Mouse (Mus musculus): ENCODE measurements around the gene Pnpo.

Pnpo gene

DNA sequence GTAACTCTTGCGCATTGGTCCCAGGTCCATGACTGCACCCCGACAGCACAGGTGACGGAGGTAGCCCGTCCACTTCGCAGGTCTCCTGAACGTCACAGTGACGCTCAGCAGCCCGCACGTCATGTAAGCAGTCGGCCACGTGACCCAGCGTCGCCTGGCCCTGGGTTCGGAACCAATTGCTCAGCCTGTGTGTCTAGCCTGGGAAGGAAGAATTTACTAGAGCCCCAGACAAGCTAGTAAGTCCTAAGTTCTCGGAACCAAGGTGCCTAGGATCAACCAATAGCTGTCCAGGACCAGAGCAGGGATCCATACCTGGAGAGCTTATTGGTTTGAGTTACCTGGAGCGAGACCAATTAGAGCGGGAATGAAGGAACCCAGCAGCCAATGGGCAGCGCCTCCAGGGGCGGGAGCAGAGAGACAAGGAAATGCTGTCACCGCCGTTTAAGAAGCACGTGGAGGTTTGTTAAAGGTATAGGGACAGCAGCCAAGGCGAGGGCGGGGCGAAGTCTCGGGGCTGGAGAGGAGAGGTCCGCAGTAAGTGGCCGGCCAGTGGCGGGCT, at the start of gene Pnpo:
Gene Pnpo, minus strand, starts transcription at position 241 of the 559 bp plus-strand sequence.
- DNase-seq (ENCODE audit: low spot score) = peak; percentile 86

- DNase-seq (ENCODE audit: low spot score) = no peak
Measured at GRCm38 (mm10) chr11:96992722-96993311, 49.0 kb upstream of the Pnpo start.

- no peak for DNase-seq (ENCODE audit: low spot score)
Measured at GRCm38 (mm10) chr11:96991501-96991900, 47.7 kb upstream of the Pnpo start.

- DNase-seq (ENCODE audit: low spot score) = no peak
Measured at GRCm38 (mm10) chr11:96987873-96988655, 44.3 kb upstream of the Pnpo start.

DNA sequence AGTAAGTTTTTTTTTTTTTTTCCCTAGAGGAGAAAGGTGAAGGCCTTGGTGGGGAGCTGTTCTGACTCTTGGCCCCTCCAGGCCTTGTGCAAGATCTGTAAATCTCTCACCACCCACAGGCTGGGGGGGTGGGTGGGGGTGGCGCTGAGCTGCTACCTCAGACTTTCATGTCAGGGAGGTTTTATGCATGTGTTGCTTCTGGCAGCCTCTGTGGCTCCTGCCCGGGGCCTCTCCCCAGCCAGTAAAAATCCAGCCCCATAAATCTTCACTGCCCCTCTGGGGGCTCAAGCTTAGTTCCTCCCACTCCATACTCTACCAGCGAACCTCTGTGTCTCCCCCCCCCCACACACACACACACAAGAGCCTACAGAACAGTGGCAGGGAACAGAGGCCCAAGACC, 42.7 kb upstream of the Pnpo start:
- DNase-seq (ENCODE audit: low spot score) = no peak

DNA sequence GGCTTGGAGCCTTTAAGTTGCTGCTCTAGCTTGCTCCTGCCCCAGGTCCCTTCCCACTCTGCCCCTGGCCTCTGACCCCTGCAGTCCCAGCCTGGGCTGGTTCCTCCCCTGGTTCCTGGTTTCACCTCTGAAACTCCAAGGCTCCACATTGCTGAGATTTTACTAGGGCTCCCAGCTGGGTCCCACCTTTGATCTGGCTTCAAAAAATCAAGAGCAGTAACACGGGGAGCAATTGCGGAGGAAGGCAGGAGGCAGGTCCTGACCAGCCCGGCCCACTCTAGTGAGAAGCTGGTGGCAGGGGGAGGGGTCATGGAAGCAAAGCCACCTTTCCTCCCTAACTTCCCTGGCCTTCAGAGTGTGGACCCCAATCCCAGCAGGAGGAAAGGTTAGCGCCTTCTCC, 41.1 kb upstream of the Pnpo start:
- no peak for DNase-seq (ENCODE audit: low spot score)

DNA sequence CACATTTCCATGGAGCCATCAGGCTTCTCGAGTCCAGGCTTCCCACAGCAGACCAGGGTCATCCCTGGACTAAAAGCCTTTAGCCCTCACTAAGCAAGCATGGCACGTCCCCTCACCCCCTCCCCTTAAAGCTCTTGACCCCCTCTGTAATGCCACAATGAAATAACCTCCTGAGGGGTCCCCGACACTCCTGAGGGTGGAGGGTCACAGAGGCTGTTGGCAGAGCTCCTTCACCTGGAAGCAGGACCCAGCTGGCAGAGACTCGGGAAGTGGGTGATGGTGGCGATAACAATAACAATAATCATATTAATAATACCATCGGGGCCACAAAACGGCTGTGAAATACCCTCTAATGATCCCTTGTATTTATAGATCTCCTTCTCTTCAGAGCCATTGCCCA, 39.1 kb upstream of the Pnpo start, which contains the start of gene Sp2:
Gene Sp2, minus strand, starts transcription at position 101 of the 400 bp plus-strand sequence.
- no peak for DNase-seq (ENCODE audit: low spot score)

DNA sequence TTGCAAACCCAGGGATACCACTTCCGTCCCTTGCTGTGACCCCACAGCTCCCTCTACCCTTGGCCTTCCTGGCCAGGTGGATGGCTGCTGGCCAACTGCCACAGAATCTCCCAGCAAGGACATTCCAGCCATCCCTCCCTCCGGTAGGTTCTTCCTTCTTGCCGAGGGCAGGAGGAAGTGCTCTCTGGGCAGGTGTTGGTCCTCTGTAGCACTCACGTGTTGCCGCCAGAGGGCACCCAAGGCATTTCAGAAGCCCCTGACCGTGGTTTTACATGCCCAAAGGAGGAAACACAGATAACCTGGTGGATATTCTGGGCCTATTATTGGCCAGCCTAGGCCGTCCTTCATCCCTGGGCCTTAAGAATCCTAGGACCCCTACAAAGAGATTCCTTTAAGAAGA, 38.6 kb upstream of the Pnpo start:
- DNase-seq (ENCODE audit: low spot score) = peak; percentile 79

DNA sequence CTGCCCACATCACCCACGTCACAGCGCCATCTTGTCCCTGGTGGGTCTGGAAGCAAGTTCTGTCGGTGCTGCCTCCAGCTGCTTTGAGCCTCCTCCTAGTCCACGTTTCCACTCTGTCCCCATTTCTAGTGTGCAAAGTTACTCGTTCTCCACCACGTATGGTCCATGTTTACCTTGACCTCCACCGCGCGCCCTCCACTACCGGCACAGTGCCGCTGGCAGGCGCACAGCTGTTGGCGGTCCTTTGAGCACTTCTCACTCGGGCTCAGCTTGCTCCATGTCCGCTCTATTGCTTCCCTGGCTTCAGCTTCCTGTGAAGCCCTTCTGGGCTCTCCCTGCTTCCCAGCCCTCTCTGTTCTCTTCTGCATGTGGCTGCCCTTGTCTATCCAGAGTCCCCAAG, 37.7 kb upstream of the Pnpo start:
- DNase-seq (ENCODE audit: low spot score) = no peak

GRCm38 (mm10) chr11:96980021-96980420, 36.2 kb upstream of the Pnpo start:
- DNase-seq (ENCODE audit: low spot score) = no peak

DNA sequence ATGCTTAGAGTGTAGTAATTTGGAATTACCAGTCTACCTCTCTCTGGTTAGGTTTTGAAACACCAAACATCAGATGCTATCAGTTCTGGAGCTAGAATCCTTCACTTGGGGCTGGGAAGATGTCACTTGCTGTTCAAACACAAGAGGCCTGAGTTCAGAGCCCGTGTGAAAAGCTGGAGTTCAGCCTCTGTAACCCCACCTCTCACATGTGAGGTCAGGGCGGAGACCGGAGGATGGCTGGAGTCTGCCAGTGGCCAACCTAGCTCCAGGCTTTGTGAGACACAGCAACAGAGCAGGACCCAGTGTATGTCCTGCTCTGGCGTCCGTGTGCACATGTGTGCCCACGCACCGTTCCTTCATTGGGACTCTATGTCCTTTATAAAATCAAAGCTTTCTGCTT, 35.5 kb upstream of the Pnpo start:
- no peak for DNase-seq (ENCODE audit: low spot score)

GRCm38 (mm10) chr11:96978401-96979246, 34.8 kb upstream of the Pnpo start:
- DNase-seq (ENCODE audit: low spot score) = no peak

DNA sequence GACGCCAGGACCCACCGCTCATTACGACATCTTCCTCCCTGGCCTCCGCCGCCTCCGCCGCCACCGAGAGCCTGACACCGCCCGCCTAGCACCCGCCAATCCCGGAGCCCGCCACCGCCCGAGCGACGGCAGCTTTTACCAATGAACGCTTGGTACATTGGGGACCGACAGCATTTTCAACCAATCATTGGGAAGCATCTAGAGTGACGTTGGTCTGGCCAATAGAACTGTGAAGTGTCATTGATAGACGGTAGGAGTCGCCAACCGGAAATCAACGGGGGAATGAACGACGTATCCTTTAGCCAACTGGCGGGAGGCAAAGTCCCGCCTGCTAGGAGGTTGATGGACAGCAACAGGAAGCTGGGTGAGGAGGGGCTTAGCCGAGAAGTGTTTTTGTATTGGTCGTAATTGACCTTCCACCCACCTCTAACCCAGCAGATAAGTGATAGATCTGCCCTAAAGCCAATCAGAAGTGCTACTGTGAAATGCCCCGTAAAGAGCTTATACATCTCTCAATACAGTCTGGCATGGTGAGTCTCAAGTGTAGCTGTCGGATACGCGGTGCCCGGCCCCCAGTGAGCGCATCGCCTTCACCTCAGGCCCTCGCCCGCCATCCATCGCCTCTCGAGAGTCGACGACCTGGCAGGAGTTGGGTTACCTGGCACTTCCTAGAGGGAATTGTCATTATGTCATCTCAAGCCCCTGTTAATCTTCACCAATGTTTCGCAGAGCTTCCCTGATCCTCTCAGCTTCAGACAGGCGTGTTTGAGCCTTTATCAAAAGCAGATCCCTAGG, 34.0 kb upstream of the Pnpo start:
- peak; percentile 98 for DNase-seq (ENCODE audit: low spot score)

GRCm38 (mm10) chr11:96976911-96977591, 33.3 kb upstream of the Pnpo start:
- DNase-seq (ENCODE audit: low spot score) = peak; percentile 92

DNA sequence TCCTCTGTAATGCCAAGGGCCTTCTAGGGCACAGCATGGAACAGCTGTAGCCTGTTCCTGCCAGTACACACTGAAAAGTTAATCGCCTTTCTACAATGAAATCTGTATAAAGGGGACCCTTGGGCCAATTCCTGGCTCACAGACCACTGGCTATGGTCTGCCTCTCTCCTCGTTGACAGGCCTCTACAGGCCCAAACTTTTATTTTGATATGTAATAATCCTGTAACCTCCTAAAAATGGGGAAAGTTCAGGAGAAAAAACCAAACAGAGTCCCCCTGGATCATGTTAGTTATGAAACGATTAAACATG, 32.5 kb upstream of the Pnpo start:
- DNase-seq (ENCODE audit: low spot score) = no peak

DNA sequence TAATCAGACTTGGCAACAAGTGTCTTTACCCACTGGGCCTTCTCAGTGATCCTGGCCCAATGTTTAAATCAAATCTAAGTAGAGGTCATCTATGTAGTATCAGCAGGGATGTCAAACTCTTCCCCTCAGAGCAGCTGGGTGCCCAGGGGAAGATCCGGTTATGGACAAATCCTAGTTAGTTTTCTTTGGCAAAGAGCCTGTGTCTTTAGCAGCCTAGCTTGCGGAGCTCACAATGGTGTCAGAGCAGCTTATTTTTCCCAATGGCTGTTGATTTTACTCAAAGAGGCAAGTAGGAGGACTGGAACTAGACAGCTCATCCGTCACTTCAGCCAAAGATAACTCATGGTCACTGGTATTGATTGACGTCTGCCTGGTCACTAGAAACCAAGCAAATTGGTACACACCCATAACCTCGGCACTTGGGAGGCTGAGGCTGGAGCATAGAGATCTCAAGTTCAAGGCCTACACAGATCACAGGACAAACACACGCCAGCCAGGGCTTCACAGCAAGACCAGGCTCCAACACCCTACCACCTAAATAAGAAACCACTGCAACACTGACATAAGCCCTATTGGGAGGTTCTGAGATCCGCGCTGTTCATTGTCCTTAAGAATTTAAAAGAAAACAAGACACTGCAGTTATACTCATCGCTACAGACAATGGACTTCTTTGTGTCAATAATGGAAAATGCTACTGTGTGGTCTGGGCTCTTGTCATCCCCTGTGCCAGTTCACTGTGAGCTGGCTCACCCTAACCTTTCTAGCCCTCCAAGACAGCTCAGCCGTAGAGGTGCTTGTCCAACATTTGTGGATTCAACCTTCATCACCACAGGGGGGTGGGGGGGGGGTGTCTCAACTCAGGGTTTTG, 32.0 kb upstream of the Pnpo start:
- DNase-seq (ENCODE audit: low spot score) = no peak

DNA sequence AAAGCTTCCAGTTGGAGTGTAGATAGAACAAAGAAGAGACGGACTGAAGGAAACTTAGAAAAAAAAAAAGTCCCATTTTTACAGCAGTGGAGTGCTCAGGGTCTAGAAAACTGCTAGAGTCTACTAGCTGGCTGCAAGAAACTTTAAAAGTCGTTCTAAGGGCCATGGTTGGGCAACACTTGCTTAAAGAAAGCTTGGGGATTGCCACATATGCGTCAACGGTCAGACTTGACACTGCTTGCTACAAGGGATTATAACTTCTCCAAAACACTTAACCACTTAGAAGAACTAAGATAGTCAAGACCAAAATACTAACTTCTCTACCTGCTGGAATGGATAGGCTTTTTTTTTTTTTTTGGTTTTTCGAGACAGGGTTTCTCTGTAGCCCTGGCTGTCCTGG, 31.0 kb upstream of the Pnpo start:
- no peak for DNase-seq (ENCODE audit: low spot score)

DNA sequence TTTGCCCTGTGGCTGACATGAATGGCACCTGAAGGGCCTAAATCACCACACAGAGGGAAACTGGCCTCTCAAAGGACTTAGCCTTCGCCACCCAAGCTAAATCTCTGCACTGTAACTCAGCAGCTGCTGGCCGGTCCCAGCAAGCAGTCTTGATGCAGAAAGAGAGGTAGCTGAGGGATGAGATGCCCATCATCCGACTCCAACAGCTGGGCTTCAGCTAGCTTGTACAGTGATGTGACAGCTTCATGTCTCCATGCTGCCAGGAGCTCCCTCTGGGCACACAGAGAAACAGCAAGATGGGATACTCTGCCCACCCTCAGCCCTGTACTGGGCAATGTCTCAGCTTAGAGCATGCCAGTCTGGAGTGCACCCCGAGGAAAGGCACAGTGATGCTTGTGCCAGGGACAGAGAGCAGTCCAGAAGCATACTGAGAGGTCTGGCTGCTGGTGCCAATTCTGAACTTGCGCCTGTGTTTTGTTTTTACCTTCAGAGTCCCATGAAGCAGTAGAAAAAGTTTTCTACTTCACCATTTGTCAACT, 29.7 kb upstream of the Pnpo start:
- DNase-seq (ENCODE audit: low spot score) = no peak

- DNase-seq (ENCODE audit: low spot score) = no peak
Measured at GRCm38 (mm10) chr11:96972906-96973305, 29.1 kb upstream of the Pnpo start.

DNA sequence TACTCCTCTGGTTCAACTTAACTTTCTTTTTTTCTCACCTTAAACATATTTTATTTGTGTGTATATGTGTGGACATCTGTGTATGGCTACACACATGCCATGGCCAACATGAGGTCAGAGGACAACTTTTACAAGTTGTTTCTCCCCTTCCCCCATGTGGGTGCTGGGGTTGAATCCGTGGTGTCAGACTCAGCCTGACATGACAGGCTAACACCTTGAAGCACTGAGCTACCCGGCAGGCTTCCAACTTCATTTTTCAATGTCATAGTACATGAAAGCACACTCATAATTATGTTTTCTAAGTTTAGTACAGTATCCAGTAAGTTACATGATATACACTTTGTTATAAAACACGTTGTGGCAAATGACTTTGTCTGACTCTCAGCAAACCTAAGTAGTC, 26.6 kb upstream of the Pnpo start:
- DNase-seq (ENCODE audit: low spot score) = no peak
